30 mouse cellular contexts compared by ENCODE assay signal in genomic region chr2:168516717-168517116, GRCm38 (mm10).
A peak's percentile ranks its signal among the peaks of the same experiment; 100 is the strongest.
DNase-seq lines count a peak whose midpoint lies in the region; ATAC-seq and TF ChIP-seq lines count a peak whose summit lies in the region.
"Had no signal": no experiment of that assay in that cellular context is flagged by ENCODE, and none has a peak within 500 bp of the region (broad histone marks: within the 10 kb centered on the region; RNA-seq: fewer than 3 reads in every experiment).

No protein-coding gene starts in this region.

- no peak overlapping the region for H3K9ac ChIP-seq in hindbrain, embryonic 11.5 days (ENCODE audit: low read depth, low read length)
- H3K9ac ChIP-seq in stomach, postnatal 0 days (ENCODE audit: low read length) = no peak overlapping the region
- H3K9ac ChIP-seq: embryonic facial prominence, embryonic 12.5 days; heart, embryonic 13.5 days; hindbrain, embryonic 12.5 days; liver, embryonic 14.5 days had no signal

- peak overlapping the region; percentile 29; the same call in 1 of the 2 replicates for H3K27ac ChIP-seq in hindbrain, embryonic 10.5 days
- no peak overlapping the region for H3K27ac ChIP-seq in hindbrain, embryonic 11.5 days (ENCODE audit: low read depth, low read length)
- no peak overlapping the region for H3K27ac ChIP-seq in stomach, postnatal 0 days (replicated peaks)
- H3K27ac ChIP-seq: embryonic facial prominence, embryonic 12.5 days; heart, adult 2 months; heart, embryonic 13.5 days; hindbrain, embryonic 12.5 days; hindbrain, postnatal 0 days; liver, embryonic 14.5 days had no signal

- H3K36me3 ChIP-seq in hindbrain, embryonic 10.5 days = no peaks in the 10 kb centered on the region
- H3K36me3 ChIP-seq in hindbrain, embryonic 11.5 days (ENCODE audit: control insufficient read depth, insufficient read depth, low read length) = no peaks in the 10 kb centered on the region
- no peaks in the 10 kb centered on the region for H3K36me3 ChIP-seq in stomach, postnatal 0 days (ENCODE audit: control insufficient read depth, insufficient read depth, low read length)
- H3K36me3 ChIP-seq: embryonic facial prominence, embryonic 12.5 days; G1E; hindbrain, embryonic 12.5 days had no signal

- DNase-seq in hindbrain, embryonic 10.5 days (ENCODE audit: low spot score) = no peak
- no peak for DNase-seq in hindbrain, embryonic 11.5 days (ENCODE audit: low spot score)
- DNase-seq in thymus, postnatal 4 days = peak; percentile 45
- no peak for DNase-seq in thymus, adult 18-20 months
- DNase-seq in induced T-regulatory cell, adult 2 months (ENCODE audit: low read depth) = peak; percentile 48
- DNase-seq in stomach, postnatal 0 days (ENCODE audit: low spot score) = peak; percentile 40
- no peak for DNase-seq in layer of hippocampus, adult 11-12 months (ENCODE audit: low spot score)
- DNase-seq in lung, postnatal 36 days = no peak
- DNase-seq: adrenal gland, postnatal 10 days; cerebellum, adult 8-10 months; cerebellum, postnatal 25 days; embryo, embryonic 11 days; gastrocnemius, postnatal 36 days; heart, adult 2 months; heart, postnatal 10 days; kidney, adult 8-10 months; kidney, postnatal 10 days; layer of hippocampus, adult 9-11 months; liver; lung, adult 2 months; lung, postnatal 10 days; midbrain, embryonic 14.5 days had no signal

- no peak overlapping the region for H3K4me3 ChIP-seq in hindbrain, embryonic 10.5 days
- no peak overlapping the region for H3K4me3 ChIP-seq in hindbrain, embryonic 11.5 days (ENCODE audit: low read depth, low read length)
- H3K4me3 ChIP-seq in stomach, postnatal 0 days (ENCODE audit: low read depth, low read length) = no peak overlapping the region
- H3K4me3 ChIP-seq: embryonic facial prominence, embryonic 12.5 days; heart, adult 2 months; heart, embryonic 13.5 days; hindbrain, embryonic 12.5 days had no signal

- no peaks in the 10 kb centered on the region for H3K27me3 ChIP-seq in hindbrain, embryonic 10.5 days (ENCODE audit: insufficient read depth, poor library complexity, severe bottlenecking)
- no peaks in the 10 kb centered on the region for H3K27me3 ChIP-seq in hindbrain, embryonic 11.5 days (ENCODE audit: control insufficient read depth, insufficient read depth, low read length)
- H3K27me3 ChIP-seq in stomach, postnatal 0 days (ENCODE audit: control insufficient read depth, insufficient read depth, low read length) = no peaks in the 10 kb centered on the region
- H3K27me3 ChIP-seq: embryonic facial prominence, embryonic 12.5 days; hindbrain, embryonic 12.5 days had no signal

- TF ChIP-seq CTCF in stomach, postnatal 0 days (IDR thresholded peaks at IDR 0.05; ENCODE audit: low read depth) = no peak

- H3K4me1 ChIP-seq in hindbrain, embryonic 10.5 days (replicated peaks) = peaks cover 5% of the 10 kb centered on the region; the same call in 1 of the 2 replicates
- no peaks in the 10 kb centered on the region for H3K4me1 ChIP-seq in hindbrain, embryonic 11.5 days (replicated peaks; ENCODE audit: control insufficient read depth, insufficient read depth, low read length)
- 0 out of 2 replicates have a peak, but pooled peaks cover 3% of the 10 kb centered on the region for H3K4me1 ChIP-seq in stomach, postnatal 0 days (replicated peaks; ENCODE audit: control insufficient read depth, insufficient read depth)
- H3K4me1 ChIP-seq: embryonic facial prominence, embryonic 12.5 days; hindbrain, embryonic 12.5 days had no signal

- peaks cover 3% of the 10 kb centered on the region; the same call in 1 of the 2 replicates for H3K9me3 ChIP-seq in hindbrain, embryonic 10.5 days
- no peaks in the 10 kb centered on the region for H3K9me3 ChIP-seq in hindbrain, embryonic 11.5 days (ENCODE audit: control insufficient read depth, low read length)
- H3K9me3 ChIP-seq in stomach, postnatal 0 days (ENCODE audit: control insufficient read depth, low read length) = no peaks in the 10 kb centered on the region
- H3K9me3 ChIP-seq: embryonic facial prominence, embryonic 12.5 days; hindbrain, embryonic 12.5 days had no signal

- TF ChIP-seq EP300 in stomach, postnatal 0 days (optimal IDR thresholded peaks at IDR 0.05) = no peak

- 86% methylated on average over 7 of the region's 7 CpGs for WGBS in hindbrain, embryonic 10.5 days
- 90% methylated on average over 7 of the region's 7 CpGs for WGBS in hindbrain, embryonic 11.5 days
- WGBS in stomach, postnatal 0 days = 80% methylated on average over 7 of the region's 7 CpGs

- H3K4me2 ChIP-seq in hindbrain, embryonic 11.5 days (replicated peaks; ENCODE audit: low read depth, low read length) = no peak overlapping the region
- H3K4me2 ChIP-seq in stomach, postnatal 0 days (replicated peaks; ENCODE audit: low read depth) = no peak overlapping the region
- H3K4me2 ChIP-seq: embryonic facial prominence, embryonic 12.5 days; heart, embryonic 13.5 days; hindbrain, embryonic 12.5 days had no signal

- no peak for ATAC-seq in hindbrain, embryonic 11.5 days (ENCODE audit: low FRiP score)
- peak; percentile 60 for ATAC-seq in stomach, postnatal 0 days (ENCODE audit: low FRiP score, low TSS enrichment)
- ATAC-seq: forebrain, embryonic 14.5 days; hindbrain, postnatal 0 days; intestine, embryonic 16.5 days had no signal

Comparison
In these comparisons a context has a peak if more than half of its experiments do, and no peak if none do; other contexts are left out.
1. DNase-seq: peak in thymus, postnatal 4 days (single experiment), induced T-regulatory cell, adult 2 months (single experiment) and stomach, postnatal 0 days (single experiment); none in hindbrain, embryonic 10.5 days (single experiment), hindbrain, embryonic 11.5 days (single experiment), thymus, adult 18-20 months (0 of 2), layer of hippocampus, adult 11-12 months (single experiment) and lung, postnatal 36 days (single experiment).